Mouse (Mus musculus) olfactory bulb, adult 2 months (tissue): ENCODE data around the gene Pold2.

ENCODE experiments used
- CTCF ChIP-seq: fragments of 200-500 bp; IDR thresholded peaks from 2 replicates; pipeline ENCODE4 v1.5.1; 2012; ENCODE audit warnings: low read depth, mild to moderate bottlenecking, low read length, moderate library complexity; ENCODE audit not compliant: insufficient read depth
- POLR2A ChIP-seq: fragments of 200-500 bp; IDR thresholded peaks from 2 replicates; pipeline ENCODE4 v1.6.1; 2012; ENCODE audit warnings: mild to moderate bottlenecking, low read depth, low read length, moderate library complexity; ENCODE audit not compliant: insufficient read depth

DNA sequence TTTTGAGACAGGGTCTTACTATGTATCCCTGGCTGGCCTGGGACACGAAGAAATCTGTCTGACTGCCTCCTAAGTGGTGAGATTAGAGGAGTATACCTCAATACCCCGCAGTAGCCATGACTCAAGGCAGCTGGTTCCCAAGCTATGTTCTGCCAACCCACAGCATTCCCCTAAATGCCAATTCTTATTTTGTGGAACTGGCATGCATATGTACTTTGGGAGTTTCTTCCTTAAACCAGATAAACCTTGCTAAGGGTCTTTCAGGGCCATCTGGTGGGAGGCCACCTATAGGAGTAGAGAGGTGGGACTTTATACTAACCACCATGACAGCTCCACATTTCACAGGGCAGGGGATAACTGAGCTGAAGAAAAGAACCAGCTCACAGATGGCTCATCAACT lies 25.8 kb upstream of the Pold2 start:
- TF ChIP-seq CTCF (no peak), POLR2A (no peak)
